Mouse (Mus musculus) megakaryocyte-erythroid progenitor cell, adult 5-6 weeks (primary cell): ENCODE measurements around the gene Btbd16. TPM values are rescaled to one million over a fixed set of nuclear protein-coding genes. Genes with fewer than 3 reads are reported as not detected.

Source experiments
- ATAC-seq: replicated peaks from 2 replicates; pipeline ENCODE4 v1.8.0; 2016; ENCODE audit warnings: mild to moderate bottlenecking, inconsistent platforms; ENCODE audit not compliant: severe bottlenecking, poor library complexity, low FRiP score, low TSS enrichment
- total RNA-seq, 2 experiments: library from RNA; stranded (forward) in 1 of 2; stranded (reverse) in 1 of 2; fragments of 200-1000, 215-1000 nt in 1 of 2; fragments of >200 nt in 1 of 2; fragmentation: Nextera tagmentation in 1 of 2; gene quantifications; 2 replicates each; pipeline ENCODE4 v1.2.3; 2014 to 2017

The Btbd16 gene
- total RNA-seq (2014; fragmentation: Nextera tagmentation), result 0.12 and 2.7 TPM in 2 replicates
- total RNA-seq (2017), result 0.52 and 5.2 TPM in 2 replicates

DNA sequence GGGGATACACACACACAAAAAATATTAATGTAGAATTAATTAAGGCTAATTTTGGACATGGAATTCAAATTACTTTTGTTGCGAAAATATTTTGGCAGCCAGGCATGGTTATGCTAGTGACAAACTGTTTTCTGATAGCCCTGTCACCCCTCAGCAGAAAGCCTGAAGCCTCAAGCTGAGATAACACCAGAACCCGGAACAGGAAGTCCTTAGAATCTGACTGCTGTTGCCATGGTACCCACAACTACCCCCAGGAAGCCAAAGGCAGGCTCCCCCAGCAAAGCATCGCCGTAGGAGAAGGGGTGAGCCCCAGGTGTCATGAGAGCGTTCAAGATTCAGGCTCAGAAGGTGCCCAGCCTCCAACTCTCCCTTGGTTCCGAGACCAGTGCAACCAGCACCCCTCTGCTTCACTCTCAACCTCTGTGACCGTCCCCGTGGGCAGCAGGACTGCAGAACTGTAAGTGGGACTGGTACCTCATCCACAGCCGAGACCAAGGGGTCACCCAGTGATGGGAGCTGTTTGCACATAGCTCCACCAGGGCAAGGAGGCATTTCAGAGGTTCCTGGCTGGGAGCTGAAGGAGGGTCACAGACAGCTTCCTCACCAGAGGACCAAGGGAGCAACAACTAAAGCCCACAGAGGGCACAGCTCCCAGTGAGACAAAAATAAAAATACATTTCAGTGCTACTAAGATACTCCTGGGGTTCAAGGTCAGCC, at the start of gene Btbd16:
Gene Btbd16 (plus strand): TSS at position 156 of the 717 bp plus-strand sequence.
- peak; percentile 78 for ATAC-seq

DNA sequence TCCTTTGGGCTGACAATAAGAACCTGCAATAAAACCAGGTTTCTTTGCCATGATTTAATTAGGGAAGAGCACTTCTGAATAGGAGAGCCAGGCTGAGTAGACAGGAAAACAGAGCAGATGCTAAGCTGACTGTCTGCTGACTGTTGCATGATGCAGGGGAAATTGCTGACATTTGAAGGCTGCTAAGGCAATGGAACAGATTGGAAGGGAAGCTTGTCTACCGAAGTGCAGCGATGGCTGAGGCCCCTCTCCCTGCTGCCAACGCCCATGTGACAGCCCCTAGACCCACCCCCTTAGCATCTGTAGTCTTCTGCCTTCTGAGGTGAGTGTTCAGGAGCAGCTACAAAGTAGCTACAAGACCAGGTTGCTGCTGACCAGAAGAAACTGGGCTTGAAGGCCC, 47.7 kb upstream of the Btbd16 start:
- no peak for ATAC-seq

DNA sequence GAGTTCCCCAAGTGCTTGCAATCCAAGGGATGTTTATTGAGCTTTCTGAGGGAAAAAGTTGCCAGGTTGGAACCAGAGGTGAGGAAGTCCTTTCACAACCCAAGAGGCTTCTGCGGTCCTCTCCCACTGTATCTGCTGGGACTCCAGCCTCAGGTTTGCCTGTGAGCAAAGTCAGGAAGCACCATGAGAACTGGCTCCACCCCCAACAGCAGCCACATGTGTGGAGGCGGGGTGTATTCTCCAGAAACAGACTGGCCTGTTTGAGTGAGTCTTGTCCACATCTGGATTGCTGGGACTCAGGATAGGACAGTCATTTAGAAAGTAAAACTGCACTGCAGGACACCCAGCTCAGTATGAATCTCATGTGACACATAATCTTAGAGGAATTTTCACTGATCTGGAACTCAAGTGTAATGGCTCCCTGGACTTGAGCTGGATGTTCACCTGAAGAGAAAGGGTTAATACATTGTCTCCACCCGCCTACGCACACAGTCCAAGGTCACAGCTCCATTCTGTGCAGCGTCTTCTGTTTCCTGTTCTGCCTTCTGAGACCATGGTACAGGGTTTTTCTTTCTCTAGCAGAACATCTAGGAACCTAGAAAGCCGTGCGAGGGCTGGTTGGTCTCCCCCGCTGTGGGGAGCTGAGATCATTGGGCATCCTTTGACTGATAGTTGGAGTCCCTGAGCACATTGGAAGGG, 47.0 kb upstream of the Btbd16 start:
- no peak for ATAC-seq

DNA sequence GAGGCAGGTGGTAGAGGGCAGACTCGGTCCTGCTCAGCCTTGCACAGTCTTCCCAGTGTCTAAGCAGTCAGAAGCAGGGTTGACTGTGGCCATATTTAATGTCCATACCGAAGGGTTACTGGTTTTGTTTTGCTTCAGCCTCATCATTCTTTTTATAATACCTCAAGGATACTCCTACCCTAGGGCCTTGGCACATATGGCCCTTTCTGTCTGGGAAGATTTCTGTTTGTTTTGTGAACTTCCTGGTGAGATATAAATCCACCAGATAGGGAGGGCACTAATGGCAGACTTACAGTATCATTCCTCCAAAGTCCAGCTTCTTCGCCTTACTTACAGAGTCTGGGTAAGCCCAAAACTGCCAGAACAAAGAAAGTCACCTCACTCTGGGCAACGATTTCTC, 46.3 kb upstream of the Btbd16 start:
- no peak for ATAC-seq

DNA sequence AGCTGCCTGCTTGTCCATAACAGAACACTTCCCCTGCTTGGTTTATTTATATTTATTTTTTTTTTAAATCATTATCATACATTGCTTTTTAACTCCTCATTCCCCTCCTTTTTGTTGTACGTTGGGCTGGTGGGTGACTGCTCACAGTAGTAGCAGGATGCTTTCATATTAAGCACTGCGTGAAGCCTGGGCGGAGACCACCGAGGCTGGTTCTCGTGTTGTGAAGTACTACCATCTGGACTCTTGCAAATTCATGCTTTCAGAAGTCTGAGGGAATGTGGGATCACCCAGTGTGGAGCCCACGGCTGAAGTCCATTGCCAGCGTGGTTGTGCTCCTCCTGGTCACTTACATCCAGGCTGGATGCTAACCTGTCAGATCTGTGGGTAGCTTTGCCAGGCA, 42.1 kb upstream of the Btbd16 start:
- no peak for ATAC-seq

DNA sequence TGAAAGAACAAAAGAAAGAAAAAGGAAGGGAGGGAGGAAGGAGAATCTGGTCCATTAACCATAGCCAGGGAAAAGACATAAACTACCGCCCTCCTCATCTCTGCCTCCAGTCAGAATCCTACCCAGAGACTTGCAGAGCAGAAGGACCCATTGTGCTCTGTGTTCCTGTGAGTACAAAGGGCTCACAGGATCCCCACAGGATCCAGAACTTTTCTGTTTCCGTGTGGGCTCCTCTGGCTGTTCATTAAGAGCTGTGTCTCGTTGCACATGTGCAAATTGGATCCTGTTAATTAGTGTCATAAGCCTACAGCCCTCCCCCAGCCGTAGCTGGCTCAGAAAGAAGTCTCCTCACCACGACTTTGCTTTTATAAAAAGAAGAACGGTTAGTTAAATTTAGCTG, 41.0 kb upstream of the Btbd16 start:
- ATAC-seq, result no peak

DNA sequence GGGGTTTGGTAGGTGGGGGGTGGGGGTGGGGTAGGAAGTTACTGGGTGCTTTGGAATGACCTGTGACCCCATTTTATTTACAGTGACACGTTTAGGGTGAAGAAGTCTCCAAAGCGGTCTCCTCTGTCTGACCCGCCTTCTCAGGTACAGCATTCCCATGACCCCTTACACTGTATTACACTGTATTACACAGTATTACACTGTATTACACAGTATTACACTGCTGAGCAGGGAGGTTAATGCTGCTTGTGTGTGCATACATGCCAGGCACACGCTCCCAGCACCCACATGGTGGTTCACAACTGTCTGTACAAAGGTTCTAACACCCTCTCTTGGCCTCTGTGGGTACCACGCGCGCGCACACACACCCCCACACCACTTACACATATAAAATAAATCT, 40.4 kb upstream of the Btbd16 start:
- ATAC-seq, result no peak

DNA sequence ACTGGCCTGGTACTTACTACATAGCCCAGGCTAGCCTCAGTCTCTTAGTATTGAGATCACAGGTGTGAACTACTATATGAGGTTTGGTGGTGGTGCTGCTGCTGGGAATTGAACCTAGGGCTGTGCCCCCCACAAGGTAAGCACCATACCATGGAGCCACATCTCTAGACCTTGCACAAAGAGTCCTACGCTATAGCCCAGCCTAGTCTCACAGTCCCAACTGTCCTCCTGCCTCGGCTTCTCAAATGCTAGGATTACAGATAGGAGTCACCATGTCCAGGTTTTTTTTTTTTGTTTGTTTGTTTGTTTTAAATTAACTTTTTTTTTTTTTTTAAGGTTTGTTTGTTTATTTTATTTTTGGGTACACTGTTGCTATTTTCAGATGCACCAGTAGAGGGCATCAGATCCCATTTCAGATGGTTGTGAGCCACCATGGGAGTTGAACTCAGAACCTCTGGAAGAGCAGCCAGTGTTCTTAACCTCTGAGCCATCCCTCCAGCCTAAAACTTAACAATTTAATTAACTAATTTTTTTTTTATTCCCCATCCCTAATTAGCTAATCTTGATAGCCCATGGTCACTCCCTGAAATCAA, 39.6 kb upstream of the Btbd16 start:
- no peak for ATAC-seq

DNA sequence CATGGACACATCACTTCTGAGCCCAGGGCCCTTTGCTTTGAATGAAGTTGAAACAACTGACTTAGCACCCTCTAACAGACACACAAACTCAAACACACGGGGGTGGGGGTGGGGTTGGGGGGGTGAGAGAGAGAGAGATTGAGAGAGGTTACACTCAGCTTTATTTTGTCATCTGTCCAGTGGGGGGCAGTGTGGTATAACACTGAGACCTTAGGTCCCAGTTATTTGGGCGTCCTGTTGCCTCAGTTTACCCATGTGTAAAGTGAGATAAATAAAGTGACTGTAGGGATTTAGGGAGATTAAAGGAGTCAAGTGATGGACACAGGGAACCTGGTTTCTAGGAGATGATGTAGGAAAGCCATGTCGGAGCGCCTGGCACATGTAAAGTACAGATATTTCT, 32.8 kb upstream of the Btbd16 start:
- ATAC-seq, result no peak

DNA sequence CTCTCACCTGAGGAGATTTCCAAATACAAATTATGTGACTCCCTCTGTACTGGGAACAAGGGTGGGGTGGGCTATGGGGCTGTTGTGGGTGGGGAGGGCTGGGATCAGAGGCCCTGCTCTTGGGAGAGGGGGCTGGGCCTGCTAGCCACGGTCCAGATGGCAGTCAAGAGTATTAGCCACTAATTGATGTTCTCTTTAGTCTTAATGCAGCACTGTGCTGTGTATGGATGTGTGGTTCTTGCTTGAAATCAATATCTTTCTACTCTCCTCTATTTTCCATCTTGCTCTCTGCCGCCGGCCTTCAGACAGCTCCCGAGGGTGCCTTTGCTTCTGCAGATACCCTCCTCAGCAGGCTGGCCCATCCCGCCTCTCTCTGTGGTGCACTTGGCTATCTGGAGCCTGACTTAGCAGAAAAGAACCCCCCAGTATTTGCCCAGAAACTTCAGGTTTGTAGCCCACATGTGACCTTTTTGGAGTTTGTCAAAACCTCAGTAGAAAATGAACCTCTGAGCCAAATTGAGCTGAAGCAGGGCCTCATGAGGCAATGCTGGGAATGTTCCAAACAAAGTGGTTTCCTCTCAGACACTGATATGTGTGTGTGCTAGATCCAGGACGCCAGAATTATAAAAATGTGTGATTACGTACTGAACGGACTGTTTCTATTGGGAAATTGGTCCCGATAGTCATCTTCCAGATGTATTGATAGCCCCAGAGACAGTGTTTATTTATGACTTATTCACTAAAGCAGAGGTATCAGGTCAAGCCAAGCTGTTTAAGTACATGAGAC, 30.4 kb upstream of the Btbd16 start:
- ATAC-seq, result no peak

DNA sequence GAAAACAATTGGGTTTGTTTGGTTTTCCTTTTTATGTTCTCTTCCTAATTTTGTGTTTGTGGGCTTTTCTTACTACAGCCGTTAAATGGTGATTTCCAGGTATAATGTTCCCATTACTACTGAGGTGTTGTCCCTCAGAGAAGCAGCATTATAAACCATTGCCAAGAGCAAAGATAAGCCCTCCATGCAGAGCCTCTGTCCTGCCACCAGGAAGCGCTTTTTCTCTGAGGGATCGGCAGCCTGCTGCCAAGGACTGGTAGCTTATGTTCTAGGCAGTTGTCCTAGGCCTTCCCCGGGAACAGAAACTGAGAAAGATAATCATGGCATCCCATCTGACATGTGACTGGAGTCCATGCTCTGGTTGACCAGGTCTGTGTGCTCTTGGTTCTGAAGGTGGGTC, 24.7 kb upstream of the Btbd16 start:
- ATAC-seq, result no peak

DNA sequence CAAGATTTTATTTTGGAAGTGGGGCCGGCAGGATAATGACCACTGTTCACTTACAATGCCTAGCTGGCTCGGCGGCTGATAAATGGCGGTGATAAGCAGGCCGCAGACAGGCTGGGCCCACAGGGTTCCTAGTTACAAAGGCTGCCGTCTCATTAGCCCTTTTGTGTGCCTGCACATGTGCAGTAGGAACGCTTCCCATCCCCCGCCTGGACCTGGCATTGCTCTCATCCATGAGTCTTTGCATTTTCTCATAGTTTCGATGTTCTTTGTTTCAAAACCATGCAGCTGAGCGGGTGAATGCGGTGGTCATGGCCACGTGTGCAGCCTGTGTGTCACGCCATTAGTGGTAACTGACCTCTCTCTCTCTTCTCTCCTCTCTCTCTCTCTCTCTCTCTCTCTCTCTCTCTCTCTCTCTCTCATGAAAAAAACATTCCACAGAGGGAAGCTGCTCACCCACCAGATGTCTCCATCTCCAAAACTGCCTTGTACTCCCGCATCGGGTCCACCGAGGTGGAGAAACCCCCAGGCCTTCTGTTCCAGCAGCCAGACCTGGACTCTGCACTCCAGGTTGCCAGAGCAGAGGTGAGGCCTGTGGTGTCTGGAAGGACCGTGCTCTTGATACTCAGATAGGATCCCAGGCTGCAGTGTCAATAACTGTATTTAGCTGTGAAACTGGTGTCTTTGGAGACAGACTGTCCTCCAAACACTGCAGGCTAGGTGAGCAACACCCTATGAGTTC, 22.9 kb upstream of the Btbd16 start:
- ATAC-seq, result no peak

DNA sequence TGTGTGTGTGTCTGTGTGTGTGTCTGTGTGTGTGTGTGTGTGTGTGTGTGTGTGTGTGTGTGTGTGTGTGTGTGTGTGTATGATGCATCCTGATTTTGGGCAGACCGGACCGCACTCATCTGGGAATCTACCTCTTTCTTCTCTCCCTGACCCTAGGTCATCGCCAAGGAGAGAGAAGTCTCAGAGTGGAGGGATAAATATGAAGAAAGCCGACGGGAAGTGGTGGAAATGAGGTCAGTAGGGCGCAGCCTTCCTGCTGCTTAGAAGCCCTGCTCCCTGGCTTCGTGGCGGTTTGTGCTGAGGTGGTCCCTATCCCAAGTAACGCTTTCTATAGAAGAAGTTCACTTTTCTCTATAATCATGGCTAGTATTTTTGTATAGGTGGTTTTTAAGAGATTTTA, 22.2 kb upstream of the Btbd16 start:
- ATAC-seq, result no peak

DNA sequence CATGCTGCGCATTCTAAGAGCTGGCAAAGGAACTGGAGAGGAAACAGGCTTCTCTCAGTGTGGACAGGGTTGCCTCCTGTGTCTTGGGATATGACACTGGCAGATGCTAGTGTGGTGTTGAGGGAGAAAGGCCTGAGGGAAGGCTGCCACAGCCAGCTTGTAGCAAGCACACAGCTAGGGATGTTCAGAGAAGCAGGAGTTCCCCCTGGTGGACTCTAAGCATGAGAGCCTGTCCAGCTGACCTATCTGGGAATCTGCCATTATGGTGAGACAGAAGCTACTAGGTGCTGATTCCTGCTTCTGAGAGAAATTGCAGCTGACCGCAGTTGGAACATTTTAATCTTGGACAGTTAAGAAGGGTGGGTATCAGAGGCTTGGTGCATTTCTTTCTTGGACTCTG, 19.1 kb upstream of the Btbd16 start:
- no peak for ATAC-seq

DNA sequence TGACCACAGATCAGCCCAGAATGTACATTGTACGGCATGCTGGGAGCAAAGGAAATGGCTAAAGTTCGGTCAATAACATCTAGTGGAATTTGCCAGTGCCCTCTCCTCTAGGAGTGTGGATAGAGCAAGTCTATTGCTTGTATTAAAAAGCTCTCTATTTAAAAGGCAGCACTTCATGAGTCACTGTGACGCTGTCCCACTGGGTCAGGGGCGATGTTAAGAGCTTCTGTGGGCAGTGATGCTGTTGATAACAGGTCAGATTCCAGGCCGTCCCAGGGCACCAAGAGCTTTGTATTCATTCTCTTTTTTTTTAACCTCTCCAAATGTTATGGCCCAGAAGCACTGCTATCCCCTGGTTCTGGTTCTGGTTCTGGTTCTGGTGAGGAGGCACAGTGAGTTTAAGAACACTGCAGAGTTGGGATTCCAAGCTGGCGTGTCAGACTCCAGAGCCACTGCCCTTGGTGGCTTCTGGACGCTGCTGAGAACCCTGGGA, 17.5 kb upstream of the Btbd16 start:
- ATAC-seq, result no peak

DNA sequence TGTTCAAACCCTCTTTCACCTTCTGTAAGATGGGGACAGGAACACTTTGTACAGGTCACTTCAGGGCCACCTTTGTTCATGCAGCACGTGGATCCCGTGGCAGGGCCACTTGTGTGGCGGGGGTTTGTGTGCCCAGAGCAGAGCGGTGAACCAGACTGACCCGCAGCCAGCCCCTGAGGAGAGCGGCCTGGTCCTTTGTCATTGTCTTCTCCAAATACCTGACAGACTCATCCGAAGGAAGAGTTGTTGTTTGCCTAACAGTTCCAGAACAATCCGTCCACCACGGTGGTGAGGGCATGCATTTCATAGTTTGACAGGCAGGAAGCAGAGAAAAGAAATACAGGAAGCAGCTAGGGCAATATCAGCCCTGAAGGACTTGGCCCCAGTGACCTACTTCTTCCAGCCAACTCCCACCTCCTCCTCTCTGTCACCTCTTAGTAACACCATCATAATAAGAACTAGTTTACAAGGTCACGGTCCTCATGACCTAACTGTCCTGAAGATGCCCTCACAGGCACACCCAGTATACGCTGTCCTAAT, 16.5 kb upstream of the Btbd16 start:
- ATAC-seq, result no peak

DNA sequence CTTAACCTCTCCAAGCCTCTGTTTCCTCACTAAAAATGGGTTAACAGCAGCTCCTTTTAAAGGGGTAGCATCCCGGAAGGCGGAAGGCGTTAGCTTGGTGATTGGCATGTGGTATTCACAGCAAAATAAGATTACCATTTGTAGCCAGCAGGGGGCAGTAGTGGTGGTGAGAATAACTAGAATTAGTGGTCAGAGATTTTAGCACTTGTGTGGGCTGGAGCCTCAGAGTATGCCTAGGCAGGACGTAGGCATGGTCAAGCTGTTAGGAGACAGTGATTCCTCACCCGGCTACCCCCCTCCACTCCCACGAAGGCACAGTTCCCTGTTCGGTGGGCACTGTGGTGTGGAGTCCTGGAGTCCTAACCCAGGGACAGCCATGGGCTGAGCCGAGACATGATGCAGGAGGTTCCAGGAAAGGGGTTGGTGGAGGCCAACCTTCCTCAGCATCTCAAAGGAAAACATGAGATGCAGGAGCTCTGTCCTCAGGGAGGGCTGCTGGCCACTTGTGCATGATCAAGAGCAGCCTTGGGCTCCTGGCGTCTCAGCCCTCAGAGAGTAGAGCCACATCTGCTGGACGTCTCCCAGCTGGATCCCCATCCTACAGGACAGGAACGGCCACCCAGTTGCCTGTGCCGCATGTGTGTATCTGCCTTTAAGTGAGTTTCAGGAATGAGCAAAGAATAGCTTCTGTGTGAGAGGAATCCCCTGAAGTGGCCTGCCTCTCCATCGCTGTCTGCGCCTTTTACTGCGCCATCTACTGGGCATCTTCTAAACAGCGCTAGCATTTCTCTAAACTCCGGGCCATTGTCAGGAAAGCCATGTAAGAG, 11.6 kb upstream of the Btbd16 start:
- peak; percentile 90 for ATAC-seq

DNA sequence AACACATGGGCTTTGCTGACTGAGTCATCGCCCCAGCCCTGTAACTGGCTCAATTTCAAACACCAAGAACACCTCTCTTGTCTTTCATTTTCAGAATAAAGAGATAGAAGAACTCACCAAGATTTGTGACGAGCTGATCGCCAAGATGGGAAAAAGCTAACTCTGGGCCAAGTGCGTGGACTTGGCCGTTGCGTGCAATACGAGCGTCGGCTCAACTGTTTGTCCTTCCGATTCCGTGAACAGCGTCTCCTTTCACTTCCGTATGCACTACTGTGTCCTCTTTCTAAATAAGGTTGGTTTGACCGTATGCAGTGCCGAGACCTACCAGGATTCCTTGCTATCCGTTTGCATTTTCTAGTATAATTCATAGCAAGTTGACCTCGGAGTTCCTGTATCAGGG, 9.7 kb upstream of the Btbd16 start:
- no peak for ATAC-seq
